Mouse (Mus musculus): ENCODE measurements around the gene Wnt10b.

DNA sequence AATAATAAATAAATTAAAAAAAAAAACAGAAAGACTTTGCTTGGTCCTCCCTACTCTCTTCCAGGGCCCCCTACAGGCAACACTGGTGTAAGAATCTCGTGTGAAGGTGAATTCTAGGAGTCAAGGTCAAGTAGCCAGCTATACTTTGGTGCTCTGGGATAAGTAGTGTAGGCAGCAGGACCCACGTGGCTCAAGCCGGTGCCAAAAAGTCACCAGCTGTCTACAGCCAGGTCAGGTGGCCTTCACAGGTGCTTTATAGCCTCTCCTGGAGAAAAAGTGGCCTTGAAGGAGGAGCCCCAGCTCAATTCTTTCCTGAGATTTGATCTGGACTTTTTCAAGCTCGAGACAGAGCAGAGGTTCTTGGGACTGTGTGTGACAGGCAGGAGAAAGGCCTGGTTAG is 51.9 kb downstream of the Wnt10b start:
- TF ChIP-seq CTCF (IDR thresholded peaks at IDR 0.05; ENCODE audit: control insufficient read depth, insufficient read depth, insufficient read length) (no peak), MYOG (IDR thresholded peaks at IDR 0.05; ENCODE audit: control insufficient read depth, extremely low read depth, insufficient read length) (no peak), MAX (IDR thresholded peaks at IDR 0.05) (no peak), FOSL1 (IDR thresholded peaks at IDR 0.05; ENCODE audit: insufficient read depth, low read length, poor library complexity, severe bottlenecking) (no peak), MYOD1 (IDR thresholded peaks at IDR 0.05; ENCODE audit: control insufficient read depth, insufficient read length, low read depth) (no peak), CEBPB (IDR thresholded peaks at IDR 0.05; ENCODE audit: low read depth) (no peak)
